Mouse (Mus musculus): ENCODE measurements around the gene Cnnm3.

DNA sequence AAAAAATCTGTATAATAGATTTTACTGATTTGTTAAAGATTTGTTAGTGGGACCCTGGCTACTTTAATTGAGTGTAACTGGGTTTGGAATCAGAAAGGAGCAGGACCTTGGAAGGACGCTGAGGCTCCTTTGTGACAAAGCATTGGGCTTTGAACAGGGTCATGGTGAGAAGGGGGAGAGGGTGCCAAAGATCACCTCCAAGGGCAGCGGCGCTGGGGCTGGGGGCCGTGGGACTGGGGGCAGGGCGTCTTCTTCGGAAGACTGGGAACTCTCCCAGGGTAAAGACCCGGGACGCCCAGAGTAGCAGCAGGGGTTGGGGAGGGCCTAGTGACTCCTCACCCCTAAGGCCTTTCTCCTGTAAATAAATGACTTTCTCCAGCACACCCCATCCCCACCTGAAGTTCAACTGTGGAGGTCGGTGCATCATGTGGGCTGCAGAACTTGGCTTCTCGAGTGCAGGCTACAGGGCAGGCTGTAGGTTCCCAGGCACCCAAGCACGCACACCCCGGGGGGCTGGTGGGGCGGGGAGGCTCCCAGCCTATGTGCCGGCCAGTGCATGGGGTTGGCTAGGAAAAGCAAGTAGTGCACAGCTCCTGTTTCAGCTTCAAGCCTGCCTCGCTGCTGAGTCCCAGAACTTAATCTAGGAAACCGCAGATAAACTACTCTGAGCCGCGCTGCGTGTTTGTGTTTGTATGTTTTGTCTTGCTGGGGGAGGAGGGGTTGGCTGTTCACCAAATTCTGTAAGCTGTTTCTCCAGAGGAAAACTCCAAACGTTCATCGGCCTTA, 56.3 kb downstream of the Cnnm3 start:
- TF ChIP-seq POLR2A (IDR thresholded peaks at IDR 0.05; ENCODE audit: control insufficient read depth, low read depth, low read length): no peak
- no peak for TF ChIP-seq CTCF (IDR thresholded peaks at IDR 0.05; ENCODE audit: control insufficient read depth, insufficient read depth, insufficient replicate concordance, low read depth, low read length)

All from testis, adult 2 months (tissue).